Mouse (Mus musculus) hindbrain, embryonic 12.5 days (tissue): ENCODE measurements at regions not wholly inside any gene's neighbourhood (a gene's known extent, or its start where the extent isn't known, plus 50 kb on each side); places are given as distances from the start of the nearest gene placed in this dataset.

Experiments used
- ATAC-seq: fragments of 200-750 bp; cut with Nextera tagmentation; 2 replicates; pipeline ENCODE4 v1.8.0; 2017; ENCODE audit warnings: moderate TSS enrichment; ENCODE audit not compliant: low FRiP score
- H3K27ac ChIP-seq: fragments of 300-500 bp; sonication (generic); 2 replicates; pipeline ENCODE4 v1.5.1; 2016; ENCODE audit warnings: mild to moderate bottlenecking
- H3K27me3 ChIP-seq: fragments of 300-500 bp; sonication (generic); 2 replicates; pipeline ENCODE4 v1.6.1; 2016; ENCODE audit warnings: mild to moderate bottlenecking
- H3K36me3 ChIP-seq: fragments of 300-500 bp; sonication (generic); 2 replicates; pipeline ENCODE4 v1.6.1; 2016; ENCODE audit warnings: mild to moderate bottlenecking
- H3K4me1 ChIP-seq: fragments of 300-500 bp; sonication (generic); 2 replicates; pipeline ENCODE4 v1.6.1; 2016
- H3K4me2 ChIP-seq: fragments of 300-500 bp; sonication (generic); replicated peaks from 2 replicates; pipeline ENCODE4 v1.6.1; 2016; ENCODE audit warnings: mild to moderate bottlenecking
- H3K4me3 ChIP-seq: fragments of 300-500 bp; sonication (generic); 2 replicates; pipeline ENCODE4 v1.5.1; 2016; ENCODE audit warnings: mild to moderate bottlenecking
- H3K9ac ChIP-seq: fragments of 300-500 bp; sonication (generic); 2 replicates; pipeline ENCODE4 v1.6.1; 2016; ENCODE audit warnings: mild to moderate bottlenecking, moderate library complexity
- H3K9me3 ChIP-seq: fragments of 300-500 bp; sonication (generic); replicated peaks from 2 replicates; pipeline ENCODE4 v1.6.1; 2016; ENCODE audit warnings: mild to moderate bottlenecking
- WGBS: fragments of 180-500 bp; shearing (Covaris S2); methylation state at CpG from one replicate; pipeline ENCODE4 v1.1.7; 2016; 5-methylcytosine and 5-hydroxymethylcytosine counted together

GRCm38 (mm10) chrX:12855425-12855824, 93.6 kb upstream of the Med14 start:
- WGBS, result 69% methylated on average over 4 of the region's 4 CpGs
- H3K9me3 ChIP-seq, result no peaks in the 10 kb centered on the region
- H3K27me3 ChIP-seq, result no peaks in the 10 kb centered on the region
- H3K4me3 ChIP-seq, result no peak overlapping the region
- no peaks in the 10 kb centered on the region for H3K36me3 ChIP-seq
- H3K27ac ChIP-seq, result no peak overlapping the region
- H3K4me1 ChIP-seq, result 0 out of 2 replicates have a peak, but pooled peaks cover 4% of the 10 kb centered on the region
- H3K4me2 ChIP-seq, result no peak overlapping the region
- no peak overlapping the region for H3K9ac ChIP-seq
- ATAC-seq, result no peak

DNA sequence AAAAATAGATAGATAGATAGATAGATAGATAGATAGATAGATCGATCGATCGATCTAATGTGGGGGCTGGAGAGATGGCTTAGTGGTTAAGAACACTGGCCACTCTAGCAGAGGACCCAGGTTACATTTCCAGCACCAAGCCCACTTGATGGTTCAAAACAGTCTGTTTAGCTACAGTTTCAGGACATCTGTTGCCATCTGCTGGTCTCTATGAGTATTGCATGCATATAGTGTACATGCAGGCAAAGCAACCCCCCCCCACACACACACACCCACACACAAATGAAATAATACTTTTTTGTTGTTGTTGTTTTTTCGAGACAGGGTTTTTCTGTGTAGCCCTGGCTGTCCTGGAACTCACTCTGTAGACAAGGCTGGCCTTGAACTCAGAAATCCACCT, 89.8 kb upstream of the Med14 start:
- WGBS, result 65% methylated on average over 4 of the region's 4 CpGs
- Histone ChIP-seq H3K9ac (no peak overlapping the region), H3K27me3 (no peaks in the 10 kb centered on the region), H3K9me3 (no peaks in the 10 kb centered on the region), H3K4me2 (no peak overlapping the region), H3K4me3 (no peak overlapping the region), H3K27ac (no peak overlapping the region), H3K4me1 (no peaks in the 10 kb centered on the region), H3K36me3 (no peaks in the 10 kb centered on the region)
- ATAC-seq, result no peak

DNA sequence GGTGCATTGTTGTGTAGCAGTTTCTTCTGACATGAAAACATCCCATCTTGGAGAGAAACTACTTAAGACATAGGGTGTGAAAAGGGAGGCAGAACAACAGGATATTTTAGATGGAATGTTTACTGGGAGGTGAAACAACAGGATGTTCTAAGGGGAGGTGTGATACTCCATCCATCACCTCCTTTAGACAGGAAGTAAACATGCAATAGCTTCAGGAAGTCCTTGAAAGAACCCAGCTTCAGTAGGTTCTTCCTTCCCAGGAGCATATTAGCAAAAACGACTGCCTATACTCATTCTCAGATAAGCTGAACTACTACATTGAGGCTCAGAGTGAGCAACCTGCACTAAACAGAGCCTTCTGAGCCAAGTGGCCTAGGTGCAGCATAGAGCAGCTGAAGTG, 82.6 kb upstream of the Med14 start:
- H3K4me2 ChIP-seq, result no peak overlapping the region
- no peak overlapping the region for H3K4me3 ChIP-seq
- no peaks in the 10 kb centered on the region for H3K36me3 ChIP-seq
- H3K27me3 ChIP-seq, result no peaks in the 10 kb centered on the region
- no peak overlapping the region for H3K27ac ChIP-seq
- H3K4me1 ChIP-seq, result no peaks in the 10 kb centered on the region
- ATAC-seq, result no peak
- no peak overlapping the region for H3K9ac ChIP-seq
- H3K9me3 ChIP-seq, result no peaks in the 10 kb centered on the region
- 50% methylated on average over 1 of the region's 1 CpGs for WGBS

DNA sequence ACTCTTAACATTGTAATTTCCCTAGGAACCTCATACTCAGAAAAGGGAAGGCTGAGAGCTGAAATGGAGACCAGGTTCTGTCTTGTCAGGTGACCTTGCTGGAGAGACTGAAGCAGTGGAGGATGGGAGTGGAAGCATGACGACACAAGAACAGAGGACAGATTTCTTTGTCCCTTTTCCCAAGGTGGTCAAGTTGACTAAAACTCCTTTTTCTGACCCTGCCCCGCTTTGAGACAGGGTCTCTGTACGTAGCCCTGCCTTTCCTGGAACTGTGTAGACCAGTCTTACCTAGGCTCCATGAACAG, 79.1 kb upstream of the Med14 start:
- Histone ChIP-seq H3K4me1 (no peaks in the 10 kb centered on the region), H3K27ac (peak overlapping the region; percentile 93), H3K9ac (no peak overlapping the region), H3K36me3 (no peaks in the 10 kb centered on the region), H3K4me2 (peak overlapping the region; percentile 45), H3K9me3 (no peaks in the 10 kb centered on the region), H3K4me3 (no peak overlapping the region), H3K27me3 (no peaks in the 10 kb centered on the region)
- 66% methylated on average over 3 of the region's 3 CpGs for WGBS
- ATAC-seq, result no peak

DNA sequence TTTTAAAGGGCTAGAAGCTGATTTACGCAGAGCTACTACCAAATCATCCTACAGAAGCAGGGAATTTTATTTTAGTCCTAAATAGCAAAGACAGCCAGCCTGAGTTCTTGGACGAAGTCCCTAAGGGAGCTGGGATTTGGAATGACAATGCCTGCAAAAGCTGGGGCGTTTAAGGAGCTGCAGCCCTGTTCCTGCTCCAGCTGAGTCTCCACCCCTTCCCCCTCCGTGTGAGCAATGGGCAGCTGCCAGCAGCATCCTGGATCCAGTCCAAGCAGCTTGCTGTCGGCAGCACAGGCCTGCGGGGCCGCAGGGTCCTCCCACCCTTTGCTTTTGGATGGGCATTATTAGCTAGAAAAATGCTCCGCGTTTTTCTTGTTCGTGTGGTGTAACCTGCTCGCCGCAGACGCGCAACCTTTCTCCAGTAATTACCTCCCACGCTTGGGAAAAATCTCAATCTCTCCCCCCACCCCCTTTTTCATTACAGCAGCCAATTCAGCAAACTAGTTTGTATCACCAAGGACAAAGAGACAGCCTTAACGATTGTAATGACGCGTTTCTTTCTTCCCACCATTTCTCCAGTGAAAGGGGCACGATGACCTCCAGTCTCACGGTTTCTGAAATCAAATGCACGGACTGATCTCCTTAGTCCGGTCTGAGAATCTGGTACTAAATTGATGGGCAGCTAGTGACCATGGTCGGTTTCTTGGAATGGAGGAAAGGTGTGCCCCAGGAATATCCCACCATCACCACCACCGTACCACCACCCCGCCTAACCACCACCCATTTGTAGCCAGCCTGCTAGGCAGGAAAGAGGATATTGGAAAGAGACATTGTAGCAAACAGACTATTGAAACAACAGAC, 78.5 kb upstream of the Med14 start:
- no peaks in the 10 kb centered on the region for H3K27me3 ChIP-seq
- H3K9ac ChIP-seq, result no peak overlapping the region
- peak; percentile 93 for ATAC-seq
- H3K4me3 ChIP-seq, result peak overlapping the region; percentile 16
- no peaks in the 10 kb centered on the region for H3K36me3 ChIP-seq
- H3K9me3 ChIP-seq, result no peaks in the 10 kb centered on the region
- H3K27ac ChIP-seq, result peak overlapping the region; percentile 93
- WGBS, result 20% methylated on average over 25 of the region's 25 CpGs
- no peaks in the 10 kb centered on the region for H3K4me1 ChIP-seq
- peak overlapping the region; percentile 45 for H3K4me2 ChIP-seq

GRCm38 (mm10) chrX:12839406-12840159, 77.7 kb upstream of the Med14 start:
- ATAC-seq, result peak; percentile 76
- H3K4me3 ChIP-seq, result peak overlapping the region; percentile 16
- no peak overlapping the region for H3K9ac ChIP-seq
- H3K27ac ChIP-seq, result peak overlapping the region; percentile 93
- H3K9me3 ChIP-seq, result no peaks in the 10 kb centered on the region
- no peaks in the 10 kb centered on the region for H3K36me3 ChIP-seq
- peak overlapping the region; percentile 45 for H3K4me2 ChIP-seq
- H3K27me3 ChIP-seq, result no peaks in the 10 kb centered on the region
- WGBS, result 18% methylated on average over 11 of the region's 11 CpGs
- no peaks in the 10 kb centered on the region for H3K4me1 ChIP-seq

DNA sequence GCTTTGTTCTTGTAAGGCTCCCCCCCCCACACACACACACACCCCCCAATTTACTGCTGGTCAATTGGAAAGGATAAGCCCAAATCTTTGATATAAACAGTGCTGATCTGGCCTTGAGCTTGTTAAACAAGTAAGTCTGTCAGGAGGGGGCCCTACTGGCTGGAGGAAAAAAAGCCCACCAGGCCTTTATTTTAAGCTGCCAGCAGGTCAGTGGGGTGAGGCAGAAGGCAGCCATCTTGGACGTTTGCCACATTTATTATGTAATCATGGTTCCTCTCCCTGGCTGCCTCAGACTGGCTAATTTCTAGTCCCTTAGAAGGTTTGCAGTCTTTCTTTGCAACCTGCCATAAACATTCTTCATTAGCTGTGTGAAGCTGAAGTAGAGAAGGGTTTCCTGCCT, 75.9 kb upstream of the Med14 start:
- no peak overlapping the region for H3K27ac ChIP-seq
- H3K4me2 ChIP-seq, result no peak overlapping the region

DNA sequence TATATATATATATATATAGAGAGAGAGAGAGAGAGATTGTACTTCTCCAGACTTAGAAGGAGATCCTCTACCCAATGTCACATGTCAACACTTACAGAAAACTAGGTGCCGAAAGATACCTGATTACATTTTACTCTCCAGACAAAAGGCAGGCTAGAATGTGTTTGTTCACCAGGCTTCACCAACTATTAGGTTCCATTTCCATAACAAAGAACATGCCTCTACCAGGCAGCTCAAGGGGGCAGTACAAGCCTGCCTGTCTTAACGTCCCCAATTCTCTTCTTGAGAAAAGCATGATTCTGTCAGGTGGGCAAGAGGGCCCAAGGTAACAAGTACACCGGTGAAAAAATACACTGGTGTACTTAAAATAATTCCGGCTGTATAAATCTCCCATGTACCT, 72.8 kb upstream of the Med14 start:
- Histone ChIP-seq H3K4me3 (no peak overlapping the region), H3K36me3 (no peaks in the 10 kb centered on the region), H3K27ac (no peak overlapping the region), H3K27me3 (no peaks in the 10 kb centered on the region), H3K4me1 (no peaks in the 10 kb centered on the region), H3K4me2 (no peak overlapping the region), H3K9ac (no peak overlapping the region), H3K9me3 (no peaks in the 10 kb centered on the region)
- 68% methylated on average over 4 of the region's 4 CpGs for WGBS
- ATAC-seq, result no peak

More for the DNA sequence above, 75.9 kb upstream of the Med14 start:
- no peaks in the 10 kb centered on the region for H3K27me3 ChIP-seq
- no peak for ATAC-seq
- H3K4me3 ChIP-seq, result no peak overlapping the region
- H3K9me3 ChIP-seq, result no peaks in the 10 kb centered on the region
- no peaks in the 10 kb centered on the region for H3K36me3 ChIP-seq
- 32% methylated on average over 1 of the region's 1 CpGs for WGBS
- no peak overlapping the region for H3K9ac ChIP-seq
- H3K4me1 ChIP-seq, result no peaks in the 10 kb centered on the region

- Histone ChIP-seq H3K9ac (no peak overlapping the region), H3K4me1 (no peaks in the 10 kb centered on the region), H3K4me2 (no peak overlapping the region), H3K4me3 (no peak overlapping the region), H3K9me3 (no peaks in the 10 kb centered on the region), H3K36me3 (no peaks in the 10 kb centered on the region), H3K27me3 (no peaks in the 10 kb centered on the region), H3K27ac (no peak overlapping the region)
- ATAC-seq, result no peak
- WGBS, result 88% methylated on average over 2 of the region's 2 CpGs
These were observed 70.8 kb upstream of the Med14 start for GRCm38 (mm10) chrX:12832709-12833108.

DNA sequence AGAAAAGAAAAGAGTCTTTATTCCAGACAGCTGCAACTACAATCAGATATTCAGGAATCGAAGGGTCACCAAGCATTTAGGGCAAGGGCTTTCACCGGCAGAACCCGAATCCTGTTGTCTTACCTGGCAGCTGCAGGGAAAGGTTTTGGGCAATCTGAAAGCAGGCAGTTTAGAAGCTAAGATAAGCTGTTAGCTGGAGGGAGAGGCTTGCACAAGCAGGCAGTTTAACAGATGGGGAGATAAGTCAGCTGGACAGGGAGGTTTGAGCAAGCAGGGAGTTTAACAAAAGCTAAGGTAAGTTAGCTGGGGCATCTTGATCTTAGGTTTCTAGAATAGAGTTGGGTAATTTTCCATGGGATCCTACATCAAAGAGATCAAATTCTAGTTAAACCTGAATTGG, 67.3 kb upstream of the Med14 start:
- H3K4me3 ChIP-seq, result no peak overlapping the region
- no peaks in the 10 kb centered on the region for H3K36me3 ChIP-seq
- H3K9ac ChIP-seq, result no peak overlapping the region
- no peaks in the 10 kb centered on the region for H3K4me1 ChIP-seq
- no peak overlapping the region for H3K27ac ChIP-seq
- ATAC-seq, result no peak
- no peak overlapping the region for H3K4me2 ChIP-seq
- H3K9me3 ChIP-seq, result no peaks in the 10 kb centered on the region
- no peaks in the 10 kb centered on the region for H3K27me3 ChIP-seq
- 72% methylated on average over 3 of the region's 3 CpGs for WGBS

DNA sequence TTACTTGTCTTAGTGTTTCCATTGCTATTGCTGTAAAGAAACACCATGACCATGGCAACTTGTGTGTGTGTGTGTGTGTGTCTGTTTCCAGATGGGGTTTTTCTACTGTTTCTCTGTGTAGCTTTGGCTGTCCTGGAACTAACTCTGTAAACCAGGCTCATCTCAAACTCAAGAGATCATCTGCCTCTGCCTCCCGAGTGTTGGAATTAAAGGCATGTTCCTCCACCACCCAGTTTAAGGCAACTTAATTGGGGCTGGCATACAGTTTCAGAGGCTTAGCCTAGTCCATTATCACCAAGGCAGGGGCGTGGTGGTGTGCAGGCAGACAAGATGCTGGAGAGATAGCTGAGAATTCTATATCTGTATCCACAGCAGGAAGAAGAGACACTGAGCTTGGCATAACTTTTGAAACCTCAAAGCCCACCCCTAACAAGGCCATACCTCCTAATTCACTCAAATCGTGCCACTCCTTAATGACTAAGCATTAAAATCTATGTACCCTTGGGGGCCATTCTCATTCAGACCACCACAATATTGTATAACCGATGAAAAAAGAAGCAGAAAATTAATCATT, 65.5 kb upstream of the Med14 start:
- Histone ChIP-seq H3K4me2 (no peak overlapping the region), H3K27ac (no peak overlapping the region), H3K9ac (no peak overlapping the region), H3K36me3 (no peaks in the 10 kb centered on the region), H3K27me3 (no peaks in the 10 kb centered on the region), H3K4me3 (no peak overlapping the region), H3K4me1 (no peaks in the 10 kb centered on the region), H3K9me3 (no peaks in the 10 kb centered on the region)
- no peak for ATAC-seq
- WGBS, result 81% methylated on average over 4 of the region's 4 CpGs

GRCm38 (mm10) chrX:12826646-12827045, 64.8 kb upstream of the Med14 start:
- Histone ChIP-seq H3K36me3 (no peaks in the 10 kb centered on the region), H3K27ac (no peak overlapping the region), H3K9me3 (no peaks in the 10 kb centered on the region), H3K4me3 (no peak overlapping the region), H3K4me2 (no peak overlapping the region), H3K9ac (no peak overlapping the region), H3K27me3 (no peaks in the 10 kb centered on the region; the same call in 1 of the 2 replicates), H3K4me1 (no peaks in the 10 kb centered on the region)
- WGBS, result 89% methylated on average over 4 of the region's 4 CpGs
- ATAC-seq, result no peak
